Comparison of ENCODE assay signal across 21 mouse cellular contexts in the genomic region with DNA sequence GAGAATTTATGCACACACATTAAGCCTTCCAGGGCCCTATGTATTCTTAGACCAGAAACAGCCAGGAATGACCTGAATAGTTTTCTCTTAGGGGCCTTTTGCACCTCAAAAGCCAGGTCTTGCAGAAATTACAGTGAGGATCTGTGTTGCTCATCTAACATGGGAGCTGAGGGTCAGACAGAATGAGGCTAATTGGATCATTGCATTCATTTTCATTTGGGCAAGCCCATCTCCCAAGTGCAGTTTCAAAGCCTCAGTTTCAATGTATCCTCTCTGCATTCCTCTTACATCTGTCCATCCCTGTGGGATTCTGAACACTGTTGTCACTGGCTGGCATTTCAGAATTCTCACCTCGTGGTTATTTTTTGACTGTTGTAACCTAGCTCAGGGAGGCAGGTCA.
DNase-seq lines count a peak whose midpoint lies in the region; ATAC-seq and TF ChIP-seq lines count a peak whose summit lies in the region.
"Had no signal": no experiment of that assay in that cellular context is flagged by ENCODE, and none has a peak within 500 bp of the region (broad histone marks: within the 10 kb centered on the region; RNA-seq: fewer than 3 reads in every experiment).

No protein-coding gene starts in this region.

- H3K27me3 ChIP-seq in forebrain, embryonic 12.5 days, result no peaks in the 10 kb centered on the region
- no peaks in the 10 kb centered on the region for H3K27me3 ChIP-seq in midbrain, embryonic 13.5 days
- H3K27me3 ChIP-seq: heart, embryonic 15.5 days; limb, embryonic 15.5 days; liver, embryonic 15.5 days; neural tube, embryonic 13.5 days; stomach, embryonic 15.5 days had no signal

- ATAC-seq in forebrain, embryonic 12.5 days (ENCODE audit: low FRiP score), result peak; percentile 33; the same call in 1 of the 2 replicates
- no peak for ATAC-seq in midbrain, embryonic 13.5 days
- no peak for ATAC-seq in erythroid progenitor cell, adult 5-6 weeks (replicated peaks; ENCODE audit: low FRiP score, poor library complexity, severe bottlenecking)
- ATAC-seq: intestine, postnatal 0 days; lung, postnatal 0 days had no signal

- H3K36me3 ChIP-seq in forebrain, embryonic 12.5 days (replicated peaks), result no peaks in the 10 kb centered on the region
- H3K36me3 ChIP-seq in midbrain, embryonic 13.5 days, result no peaks in the 10 kb centered on the region
- H3K36me3 ChIP-seq: embryonic facial prominence, embryonic 10.5 days; heart, embryonic 15.5 days; limb, embryonic 15.5 days; liver, embryonic 15.5 days; neural tube, embryonic 13.5 days; stomach, embryonic 15.5 days had no signal

- no peak overlapping the region for H3K4me2 ChIP-seq in forebrain, embryonic 12.5 days
- H3K4me2 ChIP-seq in midbrain, embryonic 13.5 days (replicated peaks), result no peak overlapping the region
- H3K4me2 ChIP-seq: heart, embryonic 15.5 days; limb, embryonic 15.5 days; liver, embryonic 15.5 days; neural tube, embryonic 13.5 days; stomach, embryonic 15.5 days had no signal

- H3K4me3 ChIP-seq in layer of hippocampus, adult 2 months, result no peak overlapping the region
- no peak overlapping the region for H3K4me3 ChIP-seq in forebrain, embryonic 12.5 days (replicated peaks)
- H3K4me3 ChIP-seq in midbrain, embryonic 13.5 days (replicated peaks), result no peak overlapping the region
- H3K4me3 ChIP-seq: embryonic facial prominence, embryonic 10.5 days; heart, embryonic 15.5 days; limb, embryonic 15.5 days; liver, embryonic 15.5 days; neural tube, embryonic 13.5 days; stomach, embryonic 15.5 days had no signal

- peaks cover 44% of the 10 kb centered on the region for H3K4me1 ChIP-seq in forebrain, embryonic 12.5 days
- peaks cover 37% of the 10 kb centered on the region for H3K4me1 ChIP-seq in midbrain, embryonic 13.5 days (replicated peaks)
- H3K4me1 ChIP-seq: heart, embryonic 15.5 days; limb, embryonic 15.5 days; liver, embryonic 15.5 days; stomach, embryonic 15.5 days had no signal

- no peak for TF ChIP-seq CTCF in layer of hippocampus, adult 2 months (conservative IDR thresholded peaks at IDR 0.05)

- H3K9ac ChIP-seq in forebrain, embryonic 12.5 days, result no peak overlapping the region
- no peak overlapping the region for H3K9ac ChIP-seq in midbrain, embryonic 13.5 days (replicated peaks)
- H3K9ac ChIP-seq: heart, embryonic 15.5 days; limb, embryonic 15.5 days; liver, embryonic 15.5 days; neural tube, embryonic 13.5 days; stomach, embryonic 15.5 days had no signal

- no peak for DNase-seq in layer of hippocampus, adult 2 months (ENCODE audit: low spot score in 2 of 2)
- no peak for DNase-seq in layer of hippocampus, adult 9-10 months (ENCODE audit: low spot score)
- peak; percentile 70 for DNase-seq in retina, postnatal 1 day
- DNase-seq in heart, adult 11 months, result no peak
- DNase-seq: B cell, adult 2 months; cerebellum, adult 8-10 months; heart, adult 18-20 months; layer of hippocampus, postnatal 36 days; right cerebral cortex, postnatal 25 days; thymus, adult 18-20 months had no signal

- 23% methylated on average over 1 of the region's 1 CpGs for WGBS in forebrain, embryonic 12.5 days
- 12% methylated on average over 1 of the region's 1 CpGs for WGBS in midbrain, embryonic 13.5 days

- H3K27ac ChIP-seq in layer of hippocampus, adult 2 months, result peak overlapping the region; percentile 80
- H3K27ac ChIP-seq in forebrain, embryonic 12.5 days, result peak overlapping the region; percentile 75
- peak overlapping the region; percentile 71 for H3K27ac ChIP-seq in midbrain, embryonic 13.5 days
- H3K27ac ChIP-seq: heart, embryonic 15.5 days; limb, embryonic 15.5 days; liver, embryonic 15.5 days; neural tube, embryonic 13.5 days; stomach, embryonic 15.5 days had no signal

- no peaks in the 10 kb centered on the region for H3K9me3 ChIP-seq in forebrain, embryonic 12.5 days
- H3K9me3 ChIP-seq in midbrain, embryonic 13.5 days, result no peaks in the 10 kb centered on the region
- H3K9me3 ChIP-seq: embryonic facial prominence, embryonic 10.5 days; heart, embryonic 15.5 days; limb, embryonic 15.5 days; liver, embryonic 15.5 days; neural tube, embryonic 13.5 days; stomach, embryonic 15.5 days had no signal
